Mouse (Mus musculus) adrenal gland, postnatal 10 days (tissue): Measurements from ENCODE around the gene Mt4. TPM values are rescaled to one million over a fixed set of nuclear protein-coding genes. Genes with fewer than 3 reads are reported as not detected.
"Not testable (repeated sequence)": the region's sequence is repeated elsewhere in the genome, so short reads cannot be mapped to it uniquely, and the experiment has no call there.

Experiments
- DNase-seq: peaks from one replicate; pipeline ENCODE4 v3.0.0; 2021; ENCODE audit warnings: mixed read lengths
- total RNA-seq, 2 experiments: library from RNA; stranded (reverse); gene quantifications; 2 replicates each; pipeline ENCODE4 v1.2.3; 2021

Gene Mt4
- total RNA-seq, 2 experiments from 2014 or later: not detected

GRCm38 (mm10) chr8:94135556-94135955 is 1.4 kb upstream of the Mt4 start:
- no peak for DNase-seq

DNA sequence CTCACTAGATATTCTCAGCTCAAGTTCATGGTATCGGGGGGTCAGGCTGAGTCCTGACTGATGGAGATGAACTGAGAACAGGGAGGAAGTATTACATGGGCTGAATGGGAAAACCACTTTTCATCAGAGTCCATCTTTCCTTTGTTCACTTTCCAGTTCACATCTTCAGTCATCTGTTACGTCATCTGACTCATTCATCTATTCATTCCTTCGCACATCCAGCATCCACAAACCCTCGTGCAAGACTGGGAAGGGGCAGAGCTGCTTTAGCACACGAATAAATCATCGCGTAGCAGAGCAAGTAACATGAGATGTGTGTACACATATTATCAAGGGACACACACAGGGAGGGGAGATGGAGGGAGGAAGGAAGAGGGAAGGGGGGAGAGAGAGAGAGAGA is 805 bp upstream of the Mt4 start:
- DNase-seq: no peak

DNA sequence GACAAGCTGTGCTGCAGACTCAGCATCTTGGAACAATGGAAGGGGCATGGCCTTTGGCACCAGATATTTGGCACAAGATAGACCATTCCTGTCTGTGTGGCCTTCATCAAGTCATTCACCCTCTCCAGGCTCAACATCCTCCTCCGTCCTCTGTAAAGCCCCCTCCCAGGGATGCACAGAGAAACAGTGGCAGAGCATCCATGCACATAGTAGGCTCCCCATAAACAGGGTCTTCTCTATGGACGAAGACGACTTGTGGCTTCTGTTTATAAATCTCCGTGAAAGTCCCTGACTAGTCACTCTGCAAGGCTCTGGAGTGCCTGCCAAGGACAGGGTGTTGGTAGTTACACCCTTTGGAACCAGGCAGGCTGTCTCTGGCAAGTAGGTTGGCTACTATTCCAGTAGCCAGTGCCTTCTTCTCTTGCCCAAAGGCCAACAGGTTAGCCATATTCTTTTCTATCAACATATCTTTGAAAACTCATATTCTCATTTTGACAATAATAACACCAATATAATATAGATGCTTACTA is 3.3 kb downstream of the Mt4 start:
- no peak for DNase-seq

DNA sequence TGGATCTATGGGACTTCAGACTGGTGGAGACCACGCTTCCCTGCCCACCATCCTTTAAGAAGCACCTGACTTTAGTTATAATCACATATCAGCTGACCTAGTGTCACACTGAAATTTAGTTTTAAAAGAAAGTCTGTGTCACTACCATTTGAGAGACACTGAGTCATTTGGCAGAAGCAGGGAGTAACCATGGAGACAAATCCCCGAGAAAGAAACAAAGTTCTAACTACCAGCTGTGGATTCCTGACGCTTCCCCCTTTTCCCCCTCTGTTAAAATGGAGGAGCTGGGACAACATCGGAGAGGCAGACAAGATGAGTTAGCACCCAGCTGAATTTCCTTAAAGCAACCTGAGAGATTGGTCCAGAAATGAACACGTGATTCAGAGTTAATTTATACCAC is 11.2 kb downstream of the Mt4 start:
- no peak for DNase-seq

GRCm38 (mm10) chr8:94150925-94151324 is 13.9 kb downstream of the Mt4 start:
- no peak for DNase-seq

DNA sequence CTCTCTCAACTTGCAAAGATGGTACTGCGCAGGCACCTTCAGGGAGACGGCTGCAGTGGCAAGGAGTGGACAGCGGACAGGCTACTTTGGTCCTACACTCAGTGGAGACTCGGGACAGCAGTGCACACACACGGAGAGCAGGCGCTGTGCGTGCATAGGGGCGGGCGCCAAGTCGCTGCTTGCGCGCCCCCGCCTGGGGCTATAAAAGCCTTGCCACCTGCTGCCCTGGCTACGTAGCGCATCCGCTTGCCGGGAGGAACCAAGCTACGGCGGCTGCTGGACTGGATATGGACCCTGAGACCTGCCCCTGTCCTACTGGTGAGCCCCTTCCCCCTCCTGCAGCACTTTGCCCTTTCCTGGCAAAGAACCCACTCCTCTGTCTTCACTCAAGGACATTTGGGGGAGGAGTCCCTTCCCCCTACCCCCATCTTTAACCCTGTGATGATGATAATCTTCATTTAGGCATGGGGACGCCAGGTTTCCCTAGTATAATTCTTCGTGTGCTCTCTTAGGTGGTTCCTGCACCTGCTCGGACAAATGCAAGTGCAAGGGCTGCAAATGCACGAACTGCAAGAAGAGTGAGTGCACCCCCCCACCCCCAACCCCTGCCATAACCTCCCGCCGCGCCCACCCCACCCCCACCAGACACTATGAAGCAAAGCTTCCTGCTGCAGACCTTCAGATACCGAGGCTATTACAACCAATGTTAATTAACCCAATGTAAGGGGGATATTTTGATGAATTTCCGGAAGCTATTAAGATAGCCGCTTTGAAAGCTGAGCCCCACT is 15.7 kb downstream of the Mt4 start, which contains the start of gene Mt3:
TSS of gene Mt3 (plus strand) at position 95 of the 788 bp plus-strand sequence.
- DNase-seq: peak; percentile 58

- no peak for DNase-seq
Observed at GRCm38 (mm10) chr8:94153451-94153850, 16.5 kb downstream of the Mt4 start.

- DNase-seq: no peak
Observed at GRCm38 (mm10) chr8:94154537-94154936, 17.5 kb downstream of the Mt4 start.

- DNase-seq: no peak
Observed at GRCm38 (mm10) chr8:94156092-94156491, 19.1 kb downstream of the Mt4 start.

DNA sequence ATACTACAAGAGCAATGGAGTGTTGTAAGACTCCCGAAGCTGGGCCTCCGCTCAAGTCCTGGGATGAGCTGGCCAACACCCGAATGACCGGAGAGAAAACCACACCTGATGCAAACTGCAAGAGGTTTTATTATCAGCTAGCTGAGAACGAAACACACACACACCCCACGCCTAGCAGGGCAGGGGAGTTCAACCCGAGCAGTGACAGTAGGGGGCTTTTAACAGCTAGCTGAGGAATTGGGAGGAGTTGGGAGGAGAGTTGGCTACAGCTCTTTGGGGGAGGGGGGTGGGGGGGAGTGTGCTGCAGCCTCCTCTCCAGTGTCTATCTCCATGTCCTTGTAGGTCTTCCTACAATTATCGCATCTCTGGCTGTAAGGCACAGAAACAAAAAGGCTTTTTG is 28.8 kb downstream of the Mt4 start:
- not testable (repeated sequence) for DNase-seq

DNA sequence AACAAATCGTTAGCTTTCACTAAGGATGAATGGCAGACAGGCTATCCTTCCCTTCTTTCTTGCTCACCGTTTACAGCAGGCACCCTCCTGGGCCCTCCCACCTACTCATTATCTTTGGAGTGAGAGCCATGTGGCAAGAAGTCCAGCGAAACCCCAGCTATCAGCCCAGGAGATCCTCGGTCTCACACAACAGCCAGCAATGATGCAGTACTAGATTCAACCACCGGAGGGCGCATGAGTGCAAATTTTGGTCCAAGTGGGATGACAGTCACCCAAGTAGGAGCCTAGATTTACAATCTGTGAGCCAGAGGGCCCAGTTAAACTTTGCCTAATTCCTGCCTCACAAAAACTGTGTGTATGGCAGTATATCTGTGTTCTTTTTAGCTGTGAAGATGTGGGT is 30.2 kb downstream of the Mt4 start:
- peak; percentile 95 for DNase-seq

GRCm38 (mm10) chr8:94169547-94169946 is 32.5 kb downstream of the Mt4 start:
- DNase-seq: no peak

DNA sequence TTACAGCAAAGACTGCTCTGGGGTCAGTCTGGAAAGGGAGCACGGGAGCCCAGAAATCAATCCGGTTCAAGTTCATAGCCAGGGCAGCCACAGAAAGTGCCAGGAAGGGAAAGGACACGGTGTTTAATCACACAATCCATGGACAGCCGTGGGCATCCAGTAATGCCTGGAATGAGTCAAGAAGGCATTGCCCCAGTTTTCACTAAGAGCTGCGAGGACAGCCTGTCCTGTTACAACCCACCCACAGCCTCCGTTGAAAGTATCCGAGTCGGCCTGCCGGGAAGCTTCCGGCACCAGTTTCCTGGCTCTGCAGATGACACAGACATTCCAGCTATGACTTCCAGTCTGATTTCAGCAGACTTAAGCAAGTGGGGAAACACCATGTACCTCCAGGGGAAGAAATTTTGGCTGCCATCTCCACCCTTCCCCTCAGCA is 34.3 kb downstream of the Mt4 start:
- peak; percentile 55 for DNase-seq

GRCm38 (mm10) chr8:94172075-94172808 is 35.2 kb downstream of the Mt4 start, which contains the start of gene Mt2:
TSS of gene Mt2 (plus strand) at chr8:94172664.
- DNase-seq: peak; percentile 85

DNA sequence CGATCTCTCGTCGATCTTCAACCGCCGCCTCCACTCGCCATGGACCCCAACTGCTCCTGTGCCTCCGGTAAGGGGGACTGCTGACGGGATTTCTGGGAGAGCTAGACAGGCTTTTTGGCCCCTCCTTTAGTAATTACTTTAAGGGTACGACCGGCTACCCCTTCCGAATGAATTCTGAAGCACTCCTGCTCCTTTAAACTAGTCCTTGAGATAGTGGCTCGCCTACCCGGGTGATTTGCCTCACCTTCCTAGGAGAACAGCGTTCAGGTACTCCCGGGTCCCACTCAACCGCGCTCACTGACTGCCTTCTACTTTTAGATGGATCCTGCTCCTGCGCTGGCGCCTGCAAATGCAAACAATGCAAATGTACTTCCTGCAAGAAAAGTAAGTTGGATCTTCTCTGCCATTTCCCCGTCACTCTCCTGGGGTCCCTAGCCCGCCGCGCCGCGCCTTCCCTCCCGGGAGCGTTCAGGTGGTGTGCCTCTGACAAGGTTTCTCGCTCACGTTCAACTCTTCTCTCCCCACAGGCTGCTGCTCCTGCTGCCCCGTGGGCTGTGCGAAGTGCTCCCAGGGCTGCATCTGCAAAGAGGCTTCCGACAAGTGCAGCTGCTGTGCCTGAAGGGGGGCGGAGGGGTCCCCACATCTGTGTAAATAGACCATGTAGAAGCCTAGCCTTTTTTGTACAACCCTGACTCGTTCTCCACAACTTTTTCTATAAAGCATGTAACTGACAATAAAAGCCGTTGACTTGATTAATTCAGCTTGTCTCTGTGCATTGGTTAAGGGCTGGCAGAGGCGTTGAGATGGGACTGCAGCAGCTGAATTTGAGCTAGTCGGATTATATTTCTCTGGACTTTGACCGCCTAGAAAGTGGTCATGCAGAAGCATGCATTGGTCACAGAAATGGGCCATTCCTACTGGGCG is 36.1 kb downstream of the Mt4 start:
- no peak for DNase-seq

DNA sequence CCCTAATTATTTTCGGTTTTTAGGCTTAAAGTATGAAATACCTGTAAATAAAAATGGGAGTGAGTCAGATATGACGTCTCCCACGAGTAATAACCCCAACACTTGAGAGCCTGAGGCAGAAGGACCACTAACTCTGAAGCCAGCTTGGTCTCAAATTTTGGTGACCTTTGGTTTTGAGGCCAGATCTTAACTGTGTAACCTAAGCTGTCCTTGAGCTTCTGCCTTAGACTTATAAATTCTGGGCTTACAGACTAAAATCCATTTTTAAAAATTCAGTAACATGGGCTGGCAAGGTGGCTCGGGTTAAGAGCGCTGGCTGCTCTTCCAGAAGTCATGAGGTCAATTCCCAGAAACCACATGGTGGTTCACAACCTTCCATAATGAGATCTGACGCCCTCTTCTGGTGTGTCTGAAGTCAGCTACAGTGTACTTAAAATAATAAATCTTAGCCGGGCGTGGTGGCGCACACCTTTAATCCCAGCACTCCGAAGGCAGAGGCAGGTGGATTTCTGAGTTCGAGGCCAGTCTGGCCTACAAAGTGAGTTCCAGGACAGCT is 36.9 kb downstream of the Mt4 start:
- DNase-seq: no peak

DNA sequence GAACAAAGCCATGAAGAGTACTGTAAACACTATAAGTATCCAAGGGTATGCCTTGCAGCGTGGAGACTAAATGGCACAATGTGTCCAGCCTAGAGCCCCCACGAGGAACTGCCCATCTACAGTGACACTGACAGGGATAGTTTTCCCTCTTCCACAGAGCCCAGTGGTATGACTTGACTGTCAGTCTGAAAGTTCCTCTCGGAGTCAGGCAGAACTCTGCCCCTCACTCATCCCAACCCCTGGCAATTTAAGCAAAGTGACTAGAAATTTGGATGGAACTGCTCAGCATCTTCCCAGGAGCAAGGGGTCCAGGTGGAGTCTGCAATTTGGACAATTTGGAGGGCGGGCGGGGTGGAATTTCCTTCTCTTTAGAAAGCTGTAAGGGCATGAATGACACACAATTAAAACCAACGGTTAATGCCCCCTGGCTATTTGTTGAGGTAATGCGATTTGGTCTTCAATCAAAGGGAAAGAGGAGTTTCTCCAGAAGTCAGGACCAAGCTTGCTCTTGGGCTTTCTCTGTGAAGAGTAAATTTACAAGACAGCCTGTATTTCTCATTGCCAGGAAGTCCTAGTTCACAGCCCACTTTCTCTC is 37.7 kb downstream of the Mt4 start:
- DNase-seq: no peak

DNA sequence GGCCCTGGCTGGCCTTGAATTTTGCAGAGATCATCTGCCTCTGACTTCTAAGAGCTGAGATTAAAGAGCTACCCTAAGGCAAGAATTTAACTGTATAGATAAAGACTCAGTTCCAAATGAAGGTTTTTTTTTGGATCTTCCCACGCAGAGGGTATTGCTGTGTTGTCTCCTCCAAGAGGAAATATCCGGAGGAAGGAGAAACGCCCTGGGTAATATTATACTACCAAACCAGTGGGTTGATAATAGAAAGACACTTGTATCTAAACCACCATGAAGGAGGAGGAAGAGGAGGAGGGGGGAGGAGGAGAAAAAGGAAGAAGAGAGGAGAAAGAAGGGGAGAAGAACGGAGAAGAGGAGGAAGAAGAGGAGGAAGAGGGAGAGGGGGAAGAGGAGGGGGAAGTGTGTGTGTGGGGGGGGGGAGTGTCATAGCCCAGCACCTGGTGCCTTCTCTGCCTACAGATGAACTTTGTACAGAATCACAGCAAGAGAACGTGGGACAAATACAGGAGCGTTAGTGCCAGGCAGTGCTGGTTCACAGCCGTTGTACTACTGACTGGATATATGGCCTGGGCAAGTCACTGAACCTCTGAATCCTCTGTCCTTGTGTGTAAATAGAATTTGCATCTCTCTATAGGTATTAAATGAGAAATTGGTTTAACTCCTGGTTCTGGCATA is 40.9 kb downstream of the Mt4 start:
- DNase-seq: no peak

DNA sequence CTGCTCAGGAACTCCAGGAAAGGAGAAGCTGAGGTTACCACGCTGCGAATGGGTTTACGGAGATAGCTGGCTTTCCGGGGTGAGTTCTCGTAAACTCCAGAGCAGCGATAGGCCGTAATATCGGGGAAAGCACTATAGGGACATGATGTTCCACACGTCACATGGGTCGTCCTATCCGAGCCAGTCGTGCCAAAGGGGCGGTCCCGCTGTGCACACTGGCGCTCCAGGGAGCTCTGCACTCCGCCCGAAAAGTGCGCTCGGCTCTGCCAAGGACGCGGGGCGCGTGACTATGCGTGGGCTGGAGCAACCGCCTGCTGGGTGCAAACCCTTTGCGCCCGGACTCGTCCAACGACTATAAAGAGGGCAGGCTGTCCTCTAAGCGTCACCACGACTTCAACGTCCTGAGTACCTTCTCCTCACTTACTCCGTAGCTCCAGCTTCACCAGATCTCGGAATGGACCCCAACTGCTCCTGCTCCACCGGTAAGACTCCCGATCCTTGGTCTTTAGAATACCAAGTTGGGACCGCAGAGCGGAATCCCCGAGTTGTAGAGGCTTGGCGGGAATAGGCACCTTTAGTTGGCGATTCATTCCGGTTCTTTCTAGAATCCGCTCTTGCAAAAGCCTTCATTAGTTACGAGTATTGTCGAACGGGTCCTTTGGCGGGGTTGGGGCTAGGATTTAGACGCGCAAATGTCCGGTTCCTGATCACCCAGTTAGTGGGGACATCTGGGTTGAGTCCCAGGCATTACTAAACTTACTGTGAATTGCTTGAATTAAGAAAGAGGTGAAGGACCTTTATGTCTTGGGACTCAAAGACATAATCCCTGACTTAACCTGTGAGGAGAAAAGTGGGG is 42.1 kb downstream of the Mt4 start, which contains the start of gene Mt1:
TSS of gene Mt1 (plus strand) at position 226 of the 856 bp plus-strand sequence.
- DNase-seq: peak; percentile 94
